Mouse (Mus musculus) neutrophil, adult 5-6 weeks (primary cell): ENCODE data around the gene Ogt. TPM values are rescaled to one million over a fixed set of nuclear protein-coding genes. Genes with fewer than 3 reads are reported as not detected.

Source experiments
- ATAC-seq: fragments of 151-379, 151-347 bp; 2 replicates; pipeline ENCODE4 v1.8.0; 2017; ENCODE audit warnings: mild to moderate bottlenecking, moderate TSS enrichment; ENCODE audit not compliant: insufficient number of reproducible peaks, poor library complexity, low FRiP score, severe bottlenecking; ENCODE audit errors: extremely low read depth
- total RNA-seq: library from RNA; stranded (forward); fragments of 200-1000 nt; gene quantifications from 2 replicates; pipeline ENCODE4 v1.2.3, GENCODE M21; 2017

The Ogt gene
- 335 and 336 TPM in 2 replicates for total RNA-seq

DNA sequence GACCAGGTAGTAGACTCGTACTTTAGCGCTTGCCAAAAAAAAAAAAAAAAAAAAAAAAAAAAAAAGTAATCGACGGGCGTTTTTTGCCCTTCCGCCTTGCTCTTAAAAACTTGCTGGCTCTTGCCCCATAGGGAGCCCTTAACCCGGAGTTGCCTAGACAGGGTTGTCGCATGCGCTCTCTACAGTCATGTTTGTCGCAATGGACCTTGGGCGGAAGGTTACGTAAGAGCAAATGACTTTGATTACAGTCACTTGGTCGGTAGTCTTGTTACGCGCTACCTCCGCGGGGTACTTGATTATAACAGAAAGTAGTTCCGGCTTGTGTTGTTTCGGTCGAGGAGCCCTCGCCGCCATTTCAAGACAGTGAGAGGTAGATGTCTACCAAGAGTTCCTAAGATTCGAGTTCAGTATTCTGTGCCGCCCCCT lies at the start of gene Ogt:
TSS of gene Ogt (plus strand) at position 320 of the 426 bp plus-strand sequence.
- peak; percentile 100 for ATAC-seq

DNA sequence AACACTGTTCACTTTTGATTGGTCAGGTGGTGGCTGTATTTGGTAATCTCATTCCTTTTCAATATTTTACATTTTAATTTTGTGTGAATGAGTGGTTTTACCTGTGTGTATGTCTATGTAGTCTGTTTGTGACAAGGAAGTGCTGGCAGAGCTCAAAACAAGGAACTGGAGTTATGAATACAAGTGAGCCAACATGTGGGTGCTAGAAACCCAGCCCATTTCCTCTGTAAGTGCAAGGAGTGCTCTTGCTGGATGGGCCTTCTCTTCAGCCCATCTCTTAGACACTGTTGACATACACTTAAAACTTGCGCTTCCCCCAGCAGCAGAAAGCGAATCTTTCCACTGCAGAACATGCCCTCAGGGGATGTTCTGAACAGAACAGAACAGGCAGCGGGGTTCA lies 23.7 kb upstream of the Ogt start:
- ATAC-seq: 0 out of 2 replicates have a peak, but pooled peaks have one; percentile 30

DNA sequence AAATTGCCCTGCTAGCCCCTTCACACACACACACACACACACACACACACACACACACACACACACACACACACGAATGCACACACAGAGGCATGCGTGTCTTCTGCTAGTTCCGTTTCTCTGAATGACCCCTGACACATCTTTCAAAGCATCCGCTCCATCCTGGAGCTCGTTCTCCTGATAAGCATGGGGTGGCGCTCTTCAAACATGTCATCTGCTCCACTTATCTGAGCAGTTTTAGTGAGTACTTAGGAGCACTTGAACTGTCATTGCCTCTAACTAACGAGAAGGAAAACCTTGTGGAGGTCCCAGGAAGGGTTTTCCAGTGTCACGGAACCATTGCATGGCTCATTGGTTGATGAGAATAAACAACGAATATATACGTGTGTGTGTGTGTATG lies 22.0 kb upstream of the Ogt start:
- ATAC-seq: no peak

GRCm38 (mm10) chrX:101620317-101620716 lies 19.5 kb upstream of the Ogt start:
- no peak for ATAC-seq

GRCm38 (mm10) chrX:101622539-101622938 lies 17.3 kb upstream of the Ogt start:
- ATAC-seq: no peak

GRCm38 (mm10) chrX:101636821-101637525 lies 2.9 kb upstream of the Ogt start:
- ATAC-seq: no peak

- ATAC-seq: no peak
These were observed 1.0 kb upstream of the Ogt start for GRCm38 (mm10) chrX:101638856-101639255.

DNA sequence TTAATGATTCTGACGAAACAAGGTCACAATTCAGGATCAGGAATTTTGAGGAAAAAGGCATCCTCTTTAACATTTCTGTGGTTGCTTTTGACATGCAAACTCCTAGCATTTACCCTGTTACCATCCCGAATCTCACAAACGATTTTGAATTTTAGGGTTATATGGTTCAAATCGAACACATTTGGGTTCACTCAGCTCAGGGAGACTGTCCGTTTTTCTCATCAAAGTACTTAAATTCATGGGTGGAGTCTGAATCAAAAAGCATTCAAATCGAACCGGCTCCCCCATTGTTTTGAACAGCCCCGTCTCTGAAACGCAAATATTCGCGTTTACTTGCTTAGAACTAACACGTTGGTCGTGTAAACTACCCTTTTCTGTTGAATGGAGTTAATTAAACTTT lies 554 bp upstream of the Ogt start:
- no peak for ATAC-seq

DNA sequence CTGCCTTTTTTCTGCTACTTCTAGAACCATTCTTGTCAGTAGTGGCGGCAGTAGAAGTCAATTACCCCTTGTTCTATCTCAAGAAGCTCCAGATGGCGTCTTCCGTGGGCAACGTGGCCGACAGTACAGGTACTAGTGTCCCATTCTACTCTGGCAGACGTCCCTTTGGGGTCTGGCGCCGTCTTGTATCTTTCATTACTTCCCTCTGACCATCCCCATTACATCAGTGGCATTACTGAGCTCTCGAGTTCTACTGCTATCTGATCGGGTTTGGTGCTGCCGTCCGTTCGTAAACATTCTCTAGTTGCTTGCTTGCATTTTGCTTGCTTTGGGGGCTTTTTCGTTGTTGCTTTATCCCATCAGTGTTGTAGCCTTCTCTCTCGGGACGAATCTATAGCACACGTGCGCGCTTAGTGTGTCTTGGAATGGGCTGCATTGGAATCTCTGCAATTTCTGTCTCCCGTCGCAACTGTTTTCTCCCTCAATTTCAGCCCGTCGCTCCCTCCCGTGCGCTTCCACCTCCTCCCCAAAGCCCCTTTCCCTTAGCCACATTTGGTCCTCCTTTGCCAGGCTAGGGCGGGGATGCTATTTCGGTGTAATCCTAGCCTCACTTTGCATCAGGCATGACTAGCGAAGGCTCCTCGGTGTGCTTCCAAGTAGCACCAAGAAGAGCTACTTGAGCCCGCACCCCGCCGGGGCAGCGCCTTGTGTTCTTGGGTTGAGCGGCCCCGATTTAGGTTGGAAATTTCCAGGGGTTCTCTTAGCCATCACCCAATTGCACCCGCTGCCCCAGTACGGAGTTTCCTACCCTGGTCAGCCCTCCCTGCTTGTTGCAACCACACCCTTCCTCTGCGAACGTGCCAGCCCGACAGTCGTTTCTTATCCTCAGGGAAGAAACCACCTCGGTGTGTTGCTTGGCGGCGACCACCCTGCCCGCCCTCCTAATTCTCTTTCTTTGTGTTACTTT lies 617 bp downstream of the Ogt start:
- ATAC-seq: no peak

- no peak for ATAC-seq
These were observed 1.3 kb downstream of the Ogt start for GRCm38 (mm10) chrX:101641161-101641530.

GRCm38 (mm10) chrX:101642091-101642490 lies 2.2 kb downstream of the Ogt start:
- ATAC-seq: no peak

DNA sequence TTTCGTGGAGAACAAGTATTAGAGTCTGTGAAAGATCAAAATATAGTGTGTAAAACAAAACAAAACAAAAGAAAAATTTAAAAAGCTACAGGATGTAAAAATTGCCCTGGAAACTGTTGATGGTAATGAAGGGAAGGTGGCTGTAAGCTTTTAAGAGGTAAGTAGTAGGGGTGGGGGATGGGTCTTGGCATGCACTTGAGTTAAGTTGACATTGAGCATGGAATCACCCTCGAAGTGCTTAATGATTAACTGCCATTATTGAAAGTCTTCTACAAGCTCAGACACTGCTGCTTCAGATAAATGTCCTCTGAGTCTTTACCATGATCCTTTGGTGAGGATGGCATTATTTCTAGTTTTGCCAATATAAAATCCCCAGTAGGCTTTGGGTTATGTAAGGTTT lies 5.4 kb downstream of the Ogt start:
- ATAC-seq: no peak

DNA sequence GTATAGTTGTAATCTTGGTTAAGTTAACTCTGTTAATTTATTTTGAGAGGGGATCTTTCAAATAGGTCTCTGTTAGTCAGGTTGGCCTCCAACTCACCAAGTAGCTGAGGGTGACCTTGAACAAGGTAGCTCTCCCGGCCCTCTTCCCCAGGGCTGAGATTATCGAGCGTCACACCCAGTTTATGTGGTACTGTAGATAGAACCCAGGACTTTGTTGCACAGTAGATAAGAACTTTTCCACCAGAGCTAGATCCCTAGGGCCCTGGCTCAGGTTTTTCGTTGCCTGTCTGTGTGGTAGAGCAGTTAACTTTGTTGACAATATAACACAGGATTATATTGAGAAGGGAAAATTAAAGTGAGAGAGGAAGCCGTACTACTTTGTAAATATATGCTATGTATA lies 6.8 kb downstream of the Ogt start:
- ATAC-seq: no peak

DNA sequence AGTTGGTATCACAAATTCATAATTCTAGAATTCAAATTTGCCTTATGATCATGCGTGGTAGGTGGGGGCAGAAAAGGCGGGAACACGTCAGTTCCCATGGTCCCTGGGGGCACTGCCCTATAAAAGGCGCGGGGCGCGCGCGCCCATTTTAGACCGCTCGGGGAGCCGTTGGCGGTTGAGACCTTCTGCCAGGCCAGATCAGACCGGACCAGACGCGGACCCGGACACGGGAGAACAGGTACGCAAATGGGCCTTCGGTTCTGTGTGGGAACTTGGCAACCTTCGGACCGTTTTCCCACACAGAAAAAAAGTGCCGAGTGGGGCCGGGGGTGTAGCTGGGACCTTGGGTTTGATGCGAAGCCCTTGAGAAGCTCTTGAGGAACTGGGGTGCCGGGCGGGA lies 55.8 kb downstream of the Ogt start:
- no peak for ATAC-seq

GRCm38 (mm10) chrX:101697537-101697936 lies 57.7 kb downstream of the Ogt start:
- no peak for ATAC-seq

DNA sequence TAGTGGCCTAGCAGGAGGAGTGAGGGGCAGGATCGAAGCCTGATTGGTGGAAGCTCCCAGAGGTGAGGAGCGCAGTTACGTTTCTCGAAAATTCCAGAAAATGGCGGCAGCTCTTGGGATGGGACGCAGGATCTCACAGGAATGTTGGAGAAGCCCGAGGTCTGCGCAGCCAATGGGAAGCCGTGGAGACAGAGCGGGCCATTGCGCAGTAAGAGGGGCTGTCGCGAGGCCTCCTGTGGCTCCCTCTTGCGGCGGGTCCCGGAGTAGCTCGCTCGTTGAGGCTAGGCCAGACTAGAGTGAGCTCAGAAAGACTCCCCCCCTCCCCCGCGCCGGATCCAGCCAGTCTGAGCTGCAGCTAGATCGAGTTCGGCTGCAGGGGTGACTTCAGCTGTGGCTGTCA lies 58.4 kb downstream of the Ogt start:
- ATAC-seq: no peak

- no peak for ATAC-seq
These were observed 65.3 kb downstream of the Ogt start for GRCm38 (mm10) chrX:101705111-101705510.

GRCm38 (mm10) chrX:101720401-101720800 lies 80.5 kb downstream of the Ogt start:
- ATAC-seq: no peak

DNA sequence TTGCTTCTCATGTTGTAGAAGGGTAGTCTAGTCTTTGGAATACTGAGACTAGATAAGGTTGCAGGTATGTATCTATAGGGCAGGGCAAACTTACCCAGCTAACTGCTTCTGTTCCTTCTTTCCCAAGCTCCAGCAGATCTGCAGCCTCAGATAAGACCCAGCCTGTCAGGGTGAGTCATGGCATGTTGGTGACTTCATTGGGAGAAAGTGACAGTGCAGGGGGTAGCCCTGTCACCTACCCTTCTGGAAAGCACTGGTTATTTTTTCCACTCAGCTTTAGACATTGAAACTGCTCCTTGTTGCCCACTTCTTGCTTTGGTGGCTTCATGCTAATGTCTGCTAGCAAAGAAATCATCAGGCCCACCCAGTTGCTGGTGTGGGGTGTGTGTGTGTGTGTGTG lies 90.2 kb downstream of the Ogt start:
- ATAC-seq: no peak

DNA sequence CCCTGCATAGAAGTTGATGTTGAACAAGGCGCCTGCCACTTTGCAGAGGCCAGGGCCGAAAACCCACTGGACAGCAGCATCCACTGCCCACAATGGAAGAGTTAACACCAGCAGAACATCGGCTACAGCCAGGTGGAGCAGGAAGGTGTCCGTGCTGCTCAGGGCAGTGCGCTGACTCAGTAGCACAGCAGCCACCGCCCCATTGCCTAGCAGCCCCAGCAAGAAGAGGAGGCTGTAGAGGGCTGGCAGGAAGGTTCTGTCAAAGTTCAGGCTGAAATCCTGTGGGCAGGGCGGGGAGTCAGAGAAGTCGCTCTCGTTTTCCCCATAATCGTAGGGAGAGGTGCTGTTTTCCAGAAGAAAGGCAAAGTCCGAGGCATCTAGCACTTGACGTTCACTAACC lies 92.8 kb downstream of the Ogt start:
- ATAC-seq: no peak
